Mouse (Mus musculus): ENCODE data around the gene AC161166.1. TPM values are rescaled to one million over a fixed set of nuclear protein-coding genes. Genes with fewer than 3 reads are reported as not detected.
"Not testable (repeated sequence)": the region's sequence is repeated elsewhere in the genome, so short reads cannot be mapped to it uniquely, and the experiment has no call there.

Gene AC161166.1
- polyA plus RNA-seq, 1 experiment = not detected

DNA sequence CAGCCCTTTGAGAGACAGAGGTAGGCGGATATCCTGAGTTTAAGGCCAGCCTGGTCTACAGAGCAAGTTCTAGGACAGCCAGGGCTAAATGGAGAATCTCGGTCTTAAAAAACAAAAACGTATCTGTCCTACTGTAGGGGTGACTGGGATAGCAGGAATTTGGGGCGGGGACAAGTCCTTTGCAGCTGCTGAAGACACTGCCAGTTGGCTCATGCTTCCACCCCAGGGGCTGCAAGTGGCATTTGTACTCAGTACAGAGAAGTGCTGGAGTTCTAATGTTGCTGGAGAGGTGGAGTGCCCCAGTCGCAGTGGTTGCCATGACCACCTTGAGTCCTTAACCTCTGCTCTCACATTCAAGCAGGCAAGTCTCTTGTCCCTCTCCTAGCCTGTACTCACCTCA lies 10.6 kb upstream of the AC161166.1 start:
- Histone ChIP-seq H3K4me3 (replicated peaks; ENCODE audit: control insufficient read depth, low read depth, low read length) (no peak overlapping the region), H3K27ac (ENCODE audit: control insufficient read depth, insufficient read depth, low read depth, low read length, poor library complexity) (no peak overlapping the region), H3K4me1 (ENCODE audit: control insufficient read depth, insufficient read depth, low read length) (no peaks in the 10 kb centered on the region)
- 57% methylated on average over 5 of the region's 5 CpGs for WGBS
- no peak for TF ChIP-seq CTCF (IDR thresholded peaks at IDR 0.05; ENCODE audit: control insufficient read depth, insufficient read depth, low read length)
- no peak for TF ChIP-seq POLR2A (IDR thresholded peaks at IDR 0.05; ENCODE audit: borderline replicate concordance, control insufficient read depth, low read depth, low read length)

DNA sequence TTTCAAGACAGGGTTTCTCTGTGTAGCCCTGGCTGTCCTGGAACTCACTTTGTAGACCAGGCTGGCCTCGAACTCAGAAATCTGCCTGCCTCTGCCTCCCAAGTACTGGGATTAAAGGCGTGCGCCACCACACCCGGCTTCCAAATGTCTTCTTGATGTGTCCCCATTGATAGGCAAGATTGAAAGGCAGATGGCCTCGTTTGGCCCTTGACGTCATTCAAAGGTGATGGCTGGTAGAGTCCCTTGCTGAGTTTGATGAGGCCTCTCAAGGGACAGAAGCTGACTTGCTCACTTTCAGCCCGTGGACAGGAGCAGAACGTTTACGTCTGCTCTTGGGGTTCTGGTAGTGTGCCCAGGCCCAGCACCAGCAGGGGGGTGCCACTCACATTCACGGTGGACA lies 7.8 kb upstream of the AC161166.1 start:
- H3K27ac ChIP-seq (ENCODE audit: control insufficient read depth, insufficient read depth, low read depth, low read length, poor library complexity); H3K4me3 ChIP-seq (replicated peaks; ENCODE audit: control insufficient read depth, low read depth, low read length); H3K4me1 ChIP-seq (ENCODE audit: control insufficient read depth, insufficient read depth, low read length): not testable (repeated sequence)
- WGBS = 78% methylated on average over 10 of the region's 10 CpGs

DNA sequence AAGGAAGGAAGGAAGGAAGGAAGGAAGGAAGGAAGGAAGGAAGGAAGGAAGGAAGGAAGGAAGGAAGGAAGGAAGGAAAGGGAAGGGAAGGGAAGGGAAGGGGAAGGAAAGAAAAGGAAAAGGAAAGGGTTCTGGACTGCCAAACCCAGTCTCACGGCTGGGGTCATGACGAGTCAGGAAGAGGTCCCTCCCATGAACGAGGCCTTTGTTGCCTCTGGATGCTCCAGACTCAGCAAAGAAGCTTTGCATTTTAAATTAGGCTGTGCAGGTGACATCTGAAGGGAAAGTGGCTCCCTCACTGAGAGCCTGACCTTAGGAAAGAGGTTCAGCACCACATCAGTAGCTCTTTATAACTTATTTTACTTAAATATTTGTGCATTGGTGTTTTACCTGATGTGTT lies 6.9 kb upstream of the AC161166.1 start:
- H3K4me1 ChIP-seq (ENCODE audit: control insufficient read depth, insufficient read depth, low read length) = no peaks in the 10 kb centered on the region
- H3K27ac ChIP-seq (ENCODE audit: control insufficient read depth, insufficient read depth, low read depth, low read length, poor library complexity) = no peak overlapping the region
- no peak for TF ChIP-seq CTCF (IDR thresholded peaks at IDR 0.05; ENCODE audit: control insufficient read depth, insufficient read depth, low read length)
- TF ChIP-seq POLR2A (IDR thresholded peaks at IDR 0.05; ENCODE audit: borderline replicate concordance, control insufficient read depth, low read depth, low read length) = no peak
- H3K4me3 ChIP-seq (replicated peaks; ENCODE audit: control insufficient read depth, low read depth, low read length) = no peak overlapping the region
- 51% methylated on average over 3 of the region's 3 CpGs for WGBS

DNA sequence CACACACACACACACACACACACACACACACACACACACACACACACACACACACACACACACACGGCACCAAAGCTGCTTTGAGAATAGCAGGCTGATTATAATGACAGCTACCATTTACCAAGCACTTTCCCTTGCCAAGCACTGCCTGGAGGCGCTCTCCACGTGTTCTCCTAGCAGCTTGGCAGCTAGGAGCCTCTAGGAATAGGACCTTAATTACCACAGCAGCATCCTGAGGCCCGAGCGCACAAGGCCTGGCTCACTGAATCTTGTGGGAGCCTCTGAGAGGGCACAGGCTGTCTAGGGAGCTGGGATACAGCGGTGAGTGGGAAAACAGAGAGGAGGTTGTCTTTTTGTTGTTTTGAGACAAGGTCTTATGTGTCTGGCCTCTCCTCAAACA lies 5.4 kb upstream of the AC161166.1 start:
- Histone ChIP-seq H3K4me3 (replicated peaks; ENCODE audit: control insufficient read depth, low read depth, low read length) (no peak overlapping the region), H3K27ac (ENCODE audit: control insufficient read depth, insufficient read depth, low read depth, low read length, poor library complexity) (no peak overlapping the region), H3K4me1 (ENCODE audit: control insufficient read depth, insufficient read depth, low read length) (no peaks in the 10 kb centered on the region)
- TF ChIP-seq POLR2A (IDR thresholded peaks at IDR 0.05; ENCODE audit: borderline replicate concordance, control insufficient read depth, low read depth, low read length) = no peak
- TF ChIP-seq CTCF (IDR thresholded peaks at IDR 0.05; ENCODE audit: control insufficient read depth, insufficient read depth, low read length) = no peak
- WGBS = 83% methylated on average over 6 of the region's 6 CpGs

DNA sequence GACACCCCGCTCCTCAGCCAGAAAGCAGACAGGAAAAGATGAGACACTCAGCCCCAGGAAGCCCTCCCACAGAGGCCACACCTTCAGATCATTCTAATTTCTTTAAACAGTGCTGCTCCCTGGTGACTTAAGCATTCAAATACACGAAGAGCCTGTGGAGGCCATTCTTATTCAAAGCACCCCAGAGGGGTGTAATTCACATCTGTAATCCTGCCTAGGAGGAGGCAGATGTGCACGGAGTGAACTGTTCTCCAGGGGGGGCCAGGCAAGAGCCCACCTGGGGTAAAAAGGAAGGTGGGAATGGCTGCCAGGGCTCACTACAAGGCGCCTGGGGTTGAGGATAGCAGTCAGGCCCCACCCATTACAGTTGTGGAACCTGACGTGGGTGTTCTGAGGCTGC lies 4.8 kb upstream of the AC161166.1 start:
- no peaks in the 10 kb centered on the region for H3K4me1 ChIP-seq (ENCODE audit: control insufficient read depth, insufficient read depth, low read length)
- no peak for TF ChIP-seq CTCF (IDR thresholded peaks at IDR 0.05; ENCODE audit: control insufficient read depth, insufficient read depth, low read length)
- no peak for TF ChIP-seq POLR2A (IDR thresholded peaks at IDR 0.05; ENCODE audit: borderline replicate concordance, control insufficient read depth, low read depth, low read length)
- no peak overlapping the region for H3K27ac ChIP-seq (ENCODE audit: control insufficient read depth, insufficient read depth, low read depth, low read length, poor library complexity)
- WGBS = 73% methylated on average over 5 of the region's 5 CpGs
- H3K4me3 ChIP-seq (replicated peaks; ENCODE audit: control insufficient read depth, low read depth, low read length) = no peak overlapping the region

DNA sequence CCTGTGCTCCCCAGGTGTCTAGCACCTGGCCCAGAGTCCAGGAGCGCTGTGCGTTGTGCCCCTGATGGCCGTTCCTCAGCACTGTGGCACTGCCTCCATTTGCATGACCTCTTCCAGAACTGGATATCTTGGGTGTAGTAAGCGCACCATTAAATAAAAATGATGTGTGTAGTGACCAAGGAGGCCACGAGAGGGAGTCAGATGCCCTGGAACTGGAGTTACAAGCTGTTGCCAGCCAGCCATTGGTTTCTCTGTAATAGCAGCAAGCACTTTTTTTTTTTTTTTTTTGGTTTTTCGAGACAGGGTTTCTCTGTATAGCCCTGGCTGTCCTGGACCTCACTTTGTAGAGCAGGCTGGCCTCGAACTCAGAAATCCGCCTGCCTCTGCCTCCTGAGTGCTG lies 4.1 kb upstream of the AC161166.1 start:
- H3K4me3 ChIP-seq (replicated peaks; ENCODE audit: control insufficient read depth, low read depth, low read length); H3K4me1 ChIP-seq (ENCODE audit: control insufficient read depth, insufficient read depth, low read length); H3K27ac ChIP-seq (ENCODE audit: control insufficient read depth, insufficient read depth, low read depth, low read length, poor library complexity): not testable (repeated sequence)
- 0 out of 2 replicates have a peak, but pooled peaks have one; percentile 6 for TF ChIP-seq CTCF (IDR thresholded peaks at IDR 0.05; ENCODE audit: control insufficient read depth, insufficient read depth, low read length)
- 73% methylated on average over 8 of the region's 8 CpGs for WGBS

DNA sequence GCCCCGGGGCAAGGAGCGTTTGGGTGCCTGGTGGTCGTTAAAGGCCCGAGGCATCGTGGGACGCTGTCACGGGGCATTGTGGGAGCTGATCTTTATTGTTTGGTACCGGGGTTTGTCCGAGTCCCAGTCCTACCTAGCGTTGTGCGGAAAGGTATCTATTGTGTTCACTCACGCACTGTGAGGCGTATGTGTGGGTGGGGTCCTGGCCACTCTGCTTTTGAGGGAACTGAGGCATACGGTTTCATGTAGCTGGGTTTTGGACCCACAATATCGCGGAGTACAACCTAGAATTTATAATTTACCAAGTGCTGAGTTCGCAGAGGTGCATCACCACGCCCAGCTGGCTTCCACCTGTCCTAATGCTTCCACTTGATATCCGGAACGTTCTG lies 4.5 kb downstream of the AC161166.1 start:
- H3K27ac ChIP-seq (ENCODE audit: control insufficient read depth, insufficient read depth, low read depth, low read length, poor library complexity) = no peak overlapping the region
- no peaks in the 10 kb centered on the region for H3K4me1 ChIP-seq (ENCODE audit: control insufficient read depth, insufficient read depth, low read length)
- 1% methylated on average over 20 of the region's 20 CpGs for WGBS
- no peak for TF ChIP-seq CTCF (IDR thresholded peaks at IDR 0.05; ENCODE audit: control insufficient read depth, insufficient read depth, low read length)
- no peak for TF ChIP-seq POLR2A (IDR thresholded peaks at IDR 0.05; ENCODE audit: borderline replicate concordance, control insufficient read depth, low read depth, low read length)
- H3K4me3 ChIP-seq (replicated peaks; ENCODE audit: control insufficient read depth, low read depth, low read length) = peak overlapping the region; percentile 85

DNA sequence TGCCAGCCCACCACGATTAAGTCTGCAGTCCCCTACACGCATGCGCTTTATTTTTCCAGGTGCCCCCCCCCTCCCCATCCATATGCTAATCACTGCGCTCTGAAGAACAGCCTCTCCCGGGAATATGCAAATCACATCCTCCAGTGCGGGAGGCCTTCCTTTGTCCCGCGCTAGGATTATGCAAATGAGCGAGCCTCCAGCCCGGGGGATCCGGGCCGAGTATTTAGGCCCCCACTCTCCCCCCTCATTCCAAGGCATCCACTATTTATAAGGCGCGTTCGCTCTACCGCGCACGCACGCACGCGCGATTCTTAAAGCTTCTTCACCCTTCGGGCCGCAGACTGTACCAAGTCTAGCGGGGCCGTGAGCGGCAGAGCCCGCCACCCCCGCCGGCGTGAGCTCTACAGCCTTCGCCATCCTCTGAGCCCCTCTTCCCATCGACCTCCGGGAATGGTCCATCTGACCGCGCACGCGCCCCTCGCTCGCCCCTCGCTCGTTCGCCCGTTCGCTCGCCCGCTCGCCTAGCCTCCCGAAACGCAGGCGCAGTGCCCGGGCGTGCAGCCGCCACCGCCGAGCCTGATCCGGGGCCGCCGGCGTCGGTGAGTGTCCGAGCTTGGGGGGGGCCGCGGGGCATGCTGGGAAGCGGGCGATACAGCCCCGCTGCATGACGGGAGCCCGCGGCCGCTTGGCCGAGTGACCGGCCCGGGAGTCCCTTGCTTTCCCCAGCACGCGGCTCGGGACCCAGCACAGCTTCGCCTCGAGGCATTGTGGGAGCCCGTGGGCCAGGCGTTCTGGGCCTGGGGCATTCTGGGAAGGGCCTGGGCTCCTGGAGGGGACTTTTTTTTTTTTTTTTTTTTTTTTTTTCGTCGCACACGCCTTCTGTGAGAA lies 5.2 kb downstream of the AC161166.1 start, which contains the start of gene Zfp428:
Zfp428 (plus strand) TSS at position 169 of the 888 bp plus-strand sequence.
- no peaks in the 10 kb centered on the region for H3K4me1 ChIP-seq (ENCODE audit: control insufficient read depth, insufficient read depth, low read length)
- TF ChIP-seq POLR2A (IDR thresholded peaks at IDR 0.05; ENCODE audit: borderline replicate concordance, control insufficient read depth, low read depth, low read length) (peak; percentile 68; the same call in 1 of the 2 replicates), CTCF (IDR thresholded peaks at IDR 0.05; ENCODE audit: control insufficient read depth, insufficient read depth, low read length) (no peak)
- H3K4me3 ChIP-seq (replicated peaks; ENCODE audit: control insufficient read depth, low read depth, low read length) = peak within 1 kb of the TSS; percentile 85
- WGBS = under 1% methylated on average over 84 of the region's 84 CpGs
- H3K27ac ChIP-seq (ENCODE audit: control insufficient read depth, insufficient read depth, low read depth, low read length, poor library complexity) = peak within 1 kb of the TSS; percentile 37; the same call in 1 of the 2 replicates

DNA sequence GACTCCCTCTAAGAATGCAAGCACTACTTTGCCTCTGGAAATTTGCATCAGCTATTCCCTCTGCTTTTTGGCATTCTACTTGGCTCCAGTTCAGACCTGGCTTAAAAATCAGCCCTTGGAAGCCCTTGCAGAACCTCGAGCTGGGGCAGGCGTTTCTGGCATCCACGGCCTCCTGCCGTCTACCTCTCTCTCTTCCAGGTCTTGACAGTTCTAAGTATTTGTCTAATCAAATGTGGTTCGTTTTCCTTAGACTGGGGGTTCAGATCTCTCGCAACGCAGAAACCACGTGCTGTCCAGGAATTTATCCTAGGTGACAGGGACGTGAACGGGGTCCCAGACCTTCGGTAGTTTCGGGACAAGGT lies 5.8 kb downstream of the AC161166.1 start:
- WGBS = 8% methylated on average over 12 of the region's 12 CpGs
- Histone ChIP-seq H3K4me3 (replicated peaks; ENCODE audit: control insufficient read depth, low read depth, low read length) (peak overlapping the region; percentile 5), H3K4me1 (ENCODE audit: control insufficient read depth, insufficient read depth, low read length) (no peaks in the 10 kb centered on the region), H3K27ac (ENCODE audit: control insufficient read depth, insufficient read depth, low read depth, low read length, poor library complexity) (no peak overlapping the region)
- TF ChIP-seq POLR2A (IDR thresholded peaks at IDR 0.05; ENCODE audit: borderline replicate concordance, control insufficient read depth, low read depth, low read length) (no peak), CTCF (IDR thresholded peaks at IDR 0.05; ENCODE audit: control insufficient read depth, insufficient read depth, low read length) (no peak)

Data from bone marrow, adult 2 months (tissue).